Mouse (Mus musculus) layer of hippocampus, adult 2 months (tissue): ENCODE measurements at regions not wholly inside any gene's neighbourhood (a gene's known extent, or its start where the extent isn't known, plus 50 kb on each side); places are given as distances from the start of the nearest gene placed in this dataset.

Source experiments
- DNase-seq, 2 experiments: peaks; one replicate each; pipeline ENCODE4 v3.0.0; 2022; ENCODE audit warnings: low spot score in 2 of 2
- H3K27ac ChIP-seq: fragments of 200-600 bp; 2 replicates; pipeline ENCODE4 v1.8.1; 2022
- H3K4me3 ChIP-seq: fragments of 200-600 bp; 2 replicates; pipeline ENCODE4 v1.8.1; 2022; ENCODE audit warnings: mild to moderate bottlenecking
- CTCF ChIP-seq: fragments of 200-600 bp; conservative IDR thresholded peaks from 2 replicates; pipeline ENCODE4 v1.8.1; 2022; ENCODE audit warnings: antibody characterized with exemption, mild to moderate bottlenecking, moderate library complexity

DNA sequence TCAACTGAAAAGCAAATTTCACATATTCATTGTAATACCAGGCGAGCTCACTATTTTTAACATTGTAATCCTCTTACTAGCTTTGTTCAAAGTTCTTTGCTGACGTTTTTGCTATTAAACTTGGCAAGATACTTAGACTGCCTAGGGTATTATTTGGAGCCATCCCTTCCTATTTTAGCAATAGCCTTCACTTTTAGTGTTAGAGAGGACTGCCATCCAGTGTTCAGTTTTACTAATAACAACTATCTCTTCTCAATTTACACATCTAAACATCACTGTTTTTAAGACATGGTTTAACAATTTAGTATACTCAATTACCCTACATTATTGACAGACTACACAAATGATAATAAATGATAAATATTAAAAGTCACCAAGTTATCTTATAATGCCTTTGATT, 349.8 kb downstream of the 4932411N23Rik start:
- peak; percentile 41 for TF ChIP-seq CTCF
- DNase-seq = no peak

More for the DNA sequence above, 349.8 kb downstream of the 4932411N23Rik start:
- no peak overlapping the region for H3K27ac ChIP-seq
- H3K4me3 ChIP-seq = no peak overlapping the region
